Mouse (Mus musculus) testis, adult 2 months (tissue): ENCODE data around the gene Serpine1.

ENCODE experiments used
- CTCF ChIP-seq: fragments of 200-500 bp; IDR thresholded peaks from 2 replicates; pipeline ENCODE4 v1.5.1; 2012; ENCODE audit warnings: low read depth, mild to moderate bottlenecking, inconsistent platforms, low read length, moderate library complexity; ENCODE audit not compliant: control insufficient read depth, insufficient read depth, insufficient replicate concordance
- POLR2A ChIP-seq: fragments of 200-500 bp; IDR thresholded peaks from 2 replicates; pipeline ENCODE4 v1.6.1; 2012; ENCODE audit warnings: low read depth, mild to moderate bottlenecking, inconsistent platforms, low read length, moderate library complexity; ENCODE audit not compliant: control insufficient read depth

GRCm38 (mm10) chr5:137065923-137066322 lies 6.1 kb downstream of the Serpine1 start:
- TF ChIP-seq CTCF: no peak
- no peak for TF ChIP-seq POLR2A
